38 mouse cellular contexts compared by ENCODE assay signal in genomic region chr11:99396661-99397060, GRCm38 (mm10). TPM values are rescaled to one million over a fixed set of nuclear protein-coding genes. Genes with fewer than 3 reads are reported as not detected.
"Had no signal": no experiment of that assay in that cellular context is flagged by ENCODE, and none has a peak within 500 bp of the region (broad histone marks: within the 10 kb centered on the region; RNA-seq: fewer than 3 reads in every experiment).

No protein-coding gene starts in this region.

- H3K9me3 ChIP-seq: embryonic facial prominence, embryonic 10.5 days; embryonic facial prominence, embryonic 12.5 days; embryonic facial prominence, embryonic 13.5 days; embryonic facial prominence, embryonic 15.5 days; forebrain, embryonic 12.5 days; forebrain, embryonic 13.5 days; forebrain, embryonic 15.5 days had no signal

- H3K27ac ChIP-seq: embryonic facial prominence, embryonic 10.5 days; embryonic facial prominence, embryonic 12.5 days; embryonic facial prominence, embryonic 13.5 days; embryonic facial prominence, embryonic 15.5 days; forebrain, embryonic 13.5 days; forebrain, embryonic 15.5 days; gastrocnemius, adult 2 months; heart, adult 2 months had no signal

- H3K4me3 ChIP-seq: embryonic facial prominence, embryonic 10.5 days; embryonic facial prominence, embryonic 12.5 days; embryonic facial prominence, embryonic 13.5 days; embryonic facial prominence, embryonic 15.5 days; erythroblast, embryonic 14.5 days; forebrain, embryonic 12.5 days; forebrain, embryonic 13.5 days; forebrain, embryonic 15.5 days; gastrocnemius, adult 2 months; heart, adult 2 months had no signal

- H3K4me1 ChIP-seq: embryonic facial prominence, embryonic 10.5 days; embryonic facial prominence, embryonic 12.5 days; embryonic facial prominence, embryonic 15.5 days; forebrain, embryonic 15.5 days had no signal

- H3K9ac ChIP-seq: embryonic facial prominence, embryonic 12.5 days; embryonic facial prominence, embryonic 13.5 days; embryonic facial prominence, embryonic 15.5 days; forebrain, embryonic 12.5 days; forebrain, embryonic 15.5 days; forebrain, postnatal 0 days had no signal

- DNase-seq: cerebellum, adult 8-10 months; cerebellum, adult 9-10 months; cerebellum, adult 9-11 months; cerebellum, postnatal 10 days; cerebellum, postnatal 14 days; cerebellum, postnatal 25 days; cerebellum, postnatal 36 days; embryo, embryonic 11 days; forebrain, postnatal 0 days; gastrocnemius, adult 2 months; gastrocnemius, postnatal 10 days; gastrocnemius, postnatal 14 days; gastrocnemius, postnatal 25 days; gastrocnemius, postnatal 36 days; heart, adult 18-20 months; heart, adult 2 months had no signal

- H3K27me3 ChIP-seq: embryonic facial prominence, embryonic 12.5 days; forebrain, embryonic 15.5 days had no signal

- ATAC-seq: forebrain, embryonic 13.5 days; forebrain, embryonic 14.5 days; forebrain, embryonic 15.5 days; forebrain, postnatal 0 days had no signal

- H3K36me3 ChIP-seq: embryonic facial prominence, embryonic 10.5 days; embryonic facial prominence, embryonic 12.5 days; embryonic facial prominence, embryonic 13.5 days; embryonic facial prominence, embryonic 15.5 days; forebrain, embryonic 12.5 days; forebrain, embryonic 15.5 days had no signal

- H3K4me2 ChIP-seq: embryonic facial prominence, embryonic 12.5 days; embryonic facial prominence, embryonic 13.5 days; embryonic facial prominence, embryonic 15.5 days; forebrain, embryonic 12.5 days; forebrain, embryonic 13.5 days; forebrain, embryonic 15.5 days; heart, embryonic 11.5 days had no signal

RNA-seq across cellular contexts. Expression of gene Krt28, which starts 22.0 kb away (rescaled TPM):
- total RNA-seq: common myeloid progenitor, adult 5-6 weeks; gastrocnemius, adult 18-20 months; gastrocnemius, adult 2 months; gastrocnemius, adult 8-10 months; gastrocnemius, postnatal 14 days; gastrocnemius, postnatal 25 days; gastrocnemius, postnatal 36 days; gastrocnemius, postnatal 4 days; granulocyte monocyte progenitor cell, adult 5-6 weeks; heart, adult 18-20 months; heart, adult 2 months; heart, adult 8-10 months had no signal
- polyA plus RNA-seq: erythroblast, embryonic 14.5 days; frontal cortex, adult 2 months; gonadal fat pad, adult 2 months; heart, adult 2 months had no signal

RNA-seq across cellular contexts. Expression of gene Krt12, which starts 25.4 kb away (rescaled TPM):
- total RNA-seq: common myeloid progenitor, adult 5-6 weeks; gastrocnemius, adult 18-20 months; gastrocnemius, adult 2 months; gastrocnemius, postnatal 10 days; gastrocnemius, postnatal 14 days; gastrocnemius, postnatal 25 days; gastrocnemius, postnatal 36 days; gastrocnemius, postnatal 4 days; granulocyte monocyte progenitor cell, adult 5-6 weeks; heart, adult 18-20 months; heart, adult 2 months; heart, adult 8-10 months had no signal
- polyA plus RNA-seq: embryonic facial prominence, embryonic 10.5 days; embryonic facial prominence, embryonic 11.5 days; embryonic facial prominence, embryonic 12.5 days; embryonic facial prominence, embryonic 13.5 days; embryonic facial prominence, embryonic 14.5 days; erythroblast, embryonic 14.5 days; forebrain, embryonic 12.5 days; forebrain, embryonic 13.5 days; gonadal fat pad, adult 2 months; heart, adult 2 months; heart, embryonic 11.5 days had no signal

RNA-seq across cellular contexts. Expression of gene Krt20, which starts 41.3 kb away (rescaled TPM):
- total RNA-seq: common myeloid progenitor, adult 5-6 weeks; forebrain, postnatal 0 days; gastrocnemius, adult 2 months; gastrocnemius, postnatal 25 days; granulocyte monocyte progenitor cell, adult 5-6 weeks; heart, adult 18-20 months; heart, adult 2 months; heart, adult 8-10 months had no signal
- polyA plus RNA-seq: erythroblast, embryonic 14.5 days; forebrain, embryonic 13.5 days; forebrain, embryonic 14.5 days; forebrain, embryonic 15.5 days had no signal

RNA-seq across cellular contexts. Expression of gene Krt27, which starts 45.8 kb away (rescaled TPM):
- total RNA-seq: common myeloid progenitor, adult 5-6 weeks; forebrain, postnatal 0 days; gastrocnemius, adult 18-20 months; gastrocnemius, adult 2 months; gastrocnemius, adult 8-10 months; gastrocnemius, postnatal 10 days; gastrocnemius, postnatal 14 days; gastrocnemius, postnatal 25 days; gastrocnemius, postnatal 36 days; granulocyte monocyte progenitor cell, adult 5-6 weeks; heart, adult 18-20 months; heart, adult 2 months; heart, adult 8-10 months had no signal
- polyA plus RNA-seq: cortical plate, adult 2 months; embryonic facial prominence, embryonic 12.5 days; erythroblast, embryonic 14.5 days; forebrain, embryonic 11.5 days; forebrain, embryonic 12.5 days; forebrain, embryonic 13.5 days; forebrain, embryonic 14.5 days; forebrain, embryonic 15.5 days; frontal cortex, adult 2 months; gonadal fat pad, adult 2 months; heart, adult 2 months; heart, embryonic 11.5 days had no signal
